ENCODE assay signal across 9 mouse cellular contexts in genomic region chr5:139536211-139536910, GRCm38 (mm10). TPM values are rescaled to one million over a fixed set of nuclear protein-coding genes. Genes with fewer than 3 reads are reported as not detected.
DNase-seq lines count a peak whose midpoint lies in the region; ATAC-seq and TF ChIP-seq lines count a peak whose summit lies in the region.
"Had no signal": no experiment of that assay in that cellular context is flagged by ENCODE, and none has a peak within 500 bp of the region (broad histone marks: within the 10 kb centered on the region; RNA-seq: fewer than 3 reads in every experiment).

No protein-coding gene starts in this region.

- no peak for ATAC-seq in heart, embryonic 12.5 days (ENCODE audit: insufficient number of reproducible peaks, low FRiP score)
- peak; percentile 52; the same call in 1 of the 2 replicates for ATAC-seq in forebrain, embryonic 12.5 days (ENCODE audit: low FRiP score)
- peak; percentile 60 for ATAC-seq in intestine, embryonic 16.5 days
- ATAC-seq in limb, embryonic 13.5 days (ENCODE audit: low FRiP score, low read depth): peak; percentile 66; the same call in 1 of the 2 replicates
- 0 out of 2 replicates have a peak, but pooled peaks have one; percentile 35 for ATAC-seq in monocyte, adult 5-6 weeks (replicated peaks; ENCODE audit: insufficient number of reproducible peaks, low FRiP score, low TSS enrichment, poor library complexity, severe bottlenecking)

- H3K4me1 ChIP-seq in heart, embryonic 12.5 days (replicated peaks): peaks cover 12% of the 10 kb centered on the region; the same call in 1 of the 2 replicates
- peaks cover 59% of the 10 kb centered on the region for H3K4me1 ChIP-seq in forebrain, embryonic 12.5 days
- H3K4me1 ChIP-seq in intestine, embryonic 16.5 days (ENCODE audit: control insufficient read depth, insufficient read depth, low read length): peaks cover 3% of the 10 kb centered on the region; the same call in 1 of the 2 replicates
- H3K4me1 ChIP-seq in limb, embryonic 13.5 days: peaks cover 12% of the 10 kb centered on the region
- H3K4me1 ChIP-seq in testis, adult 2 months (ENCODE audit: control insufficient read depth, insufficient read depth, low read length): peaks cover 14% of the 10 kb centered on the region

- TF ChIP-seq POLR2A in testis, adult 2 months (IDR thresholded peaks at IDR 0.05; ENCODE audit: control insufficient read depth, low read depth, low read length): no peak

- H3K4me2 ChIP-seq in heart, embryonic 12.5 days: no peak overlapping the region
- H3K4me2 ChIP-seq in forebrain, embryonic 12.5 days: peak overlapping the region; percentile 41
- no peak overlapping the region for H3K4me2 ChIP-seq in intestine, embryonic 16.5 days (ENCODE audit: low read depth, low read length)
- H3K4me2 ChIP-seq in limb, embryonic 13.5 days (replicated peaks): no peak overlapping the region
- H3K4me2 ChIP-seq: lung, embryonic 15.5 days had no signal

- DNase-seq in heart, adult 18-20 months: peak; percentile 59 to 89
- DNase-seq in c-Kit-negative CD71-positive TER-119-positive erythroid progenitor cells, embryonic 14.5 days (ENCODE audit: low read depth, low spot score): peak; percentile 9

- no peaks in the 10 kb centered on the region for H3K9me3 ChIP-seq in heart, embryonic 12.5 days (replicated peaks)
- no peaks in the 10 kb centered on the region for H3K9me3 ChIP-seq in forebrain, embryonic 12.5 days
- H3K9me3 ChIP-seq in intestine, embryonic 16.5 days (ENCODE audit: control insufficient read depth, low read length): no peaks in the 10 kb centered on the region
- no peaks in the 10 kb centered on the region for H3K9me3 ChIP-seq in limb, embryonic 13.5 days
- H3K9me3 ChIP-seq: lung, embryonic 15.5 days had no signal

- peak; percentile 67 for TF ChIP-seq CTCF in testis, adult 2 months (IDR thresholded peaks at IDR 0.05; ENCODE audit: control insufficient read depth, insufficient read depth, insufficient replicate concordance, low read depth, low read length)

- peaks cover 84% of the 10 kb centered on the region for H3K27me3 ChIP-seq in heart, embryonic 12.5 days (replicated peaks)
- H3K27me3 ChIP-seq in forebrain, embryonic 12.5 days: peaks cover 86% of the 10 kb centered on the region
- H3K27me3 ChIP-seq in intestine, embryonic 16.5 days (replicated peaks; ENCODE audit: control insufficient read depth, insufficient read depth, low read length): peaks cover 74% of the 10 kb centered on the region
- peaks cover 96% of the 10 kb centered on the region for H3K27me3 ChIP-seq in limb, embryonic 13.5 days
- peaks cover 11% of the 10 kb centered on the region for H3K27me3 ChIP-seq in testis, adult 2 months (ENCODE audit: control insufficient read depth, insufficient read depth, low read length)

- no peaks in the 10 kb centered on the region for H3K36me3 ChIP-seq in heart, embryonic 12.5 days
- H3K36me3 ChIP-seq in forebrain, embryonic 12.5 days (replicated peaks): no peaks in the 10 kb centered on the region
- H3K36me3 ChIP-seq in intestine, embryonic 16.5 days (ENCODE audit: control insufficient read depth, insufficient read depth, low read length): no peaks in the 10 kb centered on the region
- no peaks in the 10 kb centered on the region for H3K36me3 ChIP-seq in limb, embryonic 13.5 days
- H3K36me3 ChIP-seq in testis, adult 2 months (ENCODE audit: control insufficient read depth, insufficient read depth, low read length): no peaks in the 10 kb centered on the region
- H3K36me3 ChIP-seq: lung, embryonic 15.5 days had no signal

- H3K4me3 ChIP-seq in heart, embryonic 12.5 days: no peak overlapping the region
- H3K4me3 ChIP-seq in forebrain, embryonic 12.5 days (replicated peaks): no peak overlapping the region
- H3K4me3 ChIP-seq in intestine, embryonic 16.5 days (ENCODE audit: low read length): no peak overlapping the region
- H3K4me3 ChIP-seq in limb, embryonic 13.5 days: no peak overlapping the region
- no peak overlapping the region for H3K4me3 ChIP-seq in testis, adult 2 months (ENCODE audit: control insufficient read depth, low read depth, low read length)
- H3K4me3 ChIP-seq: lung, embryonic 15.5 days had no signal

- no peak overlapping the region for H3K27ac ChIP-seq in heart, embryonic 12.5 days (ENCODE audit: poor library complexity, severe bottlenecking)
- peak overlapping the region; percentile 84 for H3K27ac ChIP-seq in forebrain, embryonic 12.5 days
- H3K27ac ChIP-seq in intestine, embryonic 16.5 days (ENCODE audit: low read length): no peak overlapping the region
- no peak overlapping the region for H3K27ac ChIP-seq in limb, embryonic 13.5 days
- H3K27ac ChIP-seq in testis, adult 2 months (ENCODE audit: control insufficient read depth, insufficient read depth, low read depth, low read length): no peak overlapping the region
- H3K27ac ChIP-seq: lung, embryonic 15.5 days had no signal

- 2% methylated on average over 26 of the region's 26 CpGs for WGBS in heart, embryonic 12.5 days
- WGBS in forebrain, embryonic 12.5 days: under 1% methylated on average over 26 of the region's 26 CpGs
- WGBS in intestine, embryonic 16.5 days: 3% methylated on average over 26 of the region's 26 CpGs
- under 1% methylated on average over 26 of the region's 26 CpGs for WGBS in limb, embryonic 13.5 days

- no peak overlapping the region for H3K9ac ChIP-seq in heart, embryonic 12.5 days
- no peak overlapping the region for H3K9ac ChIP-seq in forebrain, embryonic 12.5 days
- H3K9ac ChIP-seq in intestine, embryonic 16.5 days (ENCODE audit: low read depth, low read length): no peak overlapping the region
- no peak overlapping the region for H3K9ac ChIP-seq in limb, embryonic 13.5 days
- H3K9ac ChIP-seq: lung, embryonic 15.5 days had no signal

RNA-seq across cellular contexts. Expression of gene Uncx, which starts 6.9 kb away (rescaled TPM):
- not detected for total RNA-seq in heart, adult 18-20 months (2021)
- polyA plus RNA-seq in heart, embryonic 12.5 days (2016; fragmentation: Nextera tagmentation; extraction: Ambion mirVana): 0.09 TPM in 1 of 2 replicates, not detected in the other
- 32.5 and 37.0 TPM in 2 replicates for polyA plus RNA-seq in forebrain, embryonic 12.5 days (2016; fragmentation: Nextera tagmentation; extraction: Ambion mirVana)
- not detected in 2 replicates for polyA plus RNA-seq in intestine, embryonic 16.5 days (2015; fragmentation: Nextera tagmentation; extraction: Ambion mirVana)
- polyA plus RNA-seq in limb, embryonic 13.5 days (2015; fragmentation: Nextera tagmentation; extraction: Ambion mirVana): 0.09 TPM in 1 of 2 replicates, not detected in the other
- total RNA-seq in monocyte, adult 5-6 weeks (2017): not detected in 3 replicates
- polyA plus RNA-seq in testis, adult 2 months (2012; rRNA removed): not detected in 2 replicates

RNA-seq across cellular contexts. Expression of gene Zfand2a, which starts 52.0 kb away (rescaled TPM):
- total RNA-seq in heart, adult 18-20 months (2021): 10 to 100 TPM; 15.8 to 20.1 TPM
- polyA plus RNA-seq in heart, embryonic 12.5 days (2016; fragmentation: Nextera tagmentation; extraction: Ambion mirVana): 11.2 and 12.7 TPM in 2 replicates
- polyA plus RNA-seq in forebrain, embryonic 12.5 days (2016; fragmentation: Nextera tagmentation; extraction: Ambion mirVana): 10.4 and 12.9 TPM in 2 replicates
- polyA plus RNA-seq in intestine, embryonic 16.5 days (2015; fragmentation: Nextera tagmentation; extraction: Ambion mirVana): 7.1 and 7.2 TPM in 2 replicates
- polyA plus RNA-seq in limb, embryonic 13.5 days (2015; fragmentation: Nextera tagmentation; extraction: Ambion mirVana): 10.3 and 11.0 TPM in 2 replicates
- total RNA-seq in monocyte, adult 5-6 weeks (2017): 19.3 to 53.0 TPM (median 49.3 TPM) in 3 replicates
- 7.8 and 9.0 TPM in 2 replicates for polyA plus RNA-seq in testis, adult 2 months (2012; rRNA removed)

Comparison
In these comparisons a context has a peak if more than half of its experiments do, and no peak if none do; other contexts are left out.
1. RNA of gene Uncx, which starts 6.9 kb away (polyA plus RNA-seq): 32.5 to 37.0 TPM in forebrain, embryonic 12.5 days; 0.09 TPM in heart, embryonic 12.5 days, 0.09 TPM in limb, embryonic 13.5 days, not detected in testis, adult 2 months and not detected in intestine, embryonic 16.5 days; every median in the first group is over 10 times any median in the second.